Mouse (Mus musculus): ENCODE results near the gene Rap1gap. TPM values are rescaled to one million over a fixed set of nuclear protein-coding genes. Genes with fewer than 3 reads are reported as not detected.
A peak's percentile ranks its signal among the peaks of the same experiment; 100 is the strongest.

The Rap1gap gene
- total RNA-seq, 2 experiments from 2014 or later: 0.80 to 4.6 TPM

GRCm38 (mm10) chr4:137684830-137685343 is 20.4 kb downstream of the Rap1gap start:
- no peak for ATAC-seq (replicated peaks; ENCODE audit: poor library complexity, severe bottlenecking)

GRCm38 (mm10) chr4:137686303-137686702 is 21.8 kb downstream of the Rap1gap start:
- no peak for ATAC-seq (replicated peaks; ENCODE audit: poor library complexity, severe bottlenecking)

- ATAC-seq (replicated peaks; ENCODE audit: poor library complexity, severe bottlenecking): no peak
Observed at GRCm38 (mm10) chr4:137687234-137687825, 22.8 kb downstream of the Rap1gap start.

DNA sequence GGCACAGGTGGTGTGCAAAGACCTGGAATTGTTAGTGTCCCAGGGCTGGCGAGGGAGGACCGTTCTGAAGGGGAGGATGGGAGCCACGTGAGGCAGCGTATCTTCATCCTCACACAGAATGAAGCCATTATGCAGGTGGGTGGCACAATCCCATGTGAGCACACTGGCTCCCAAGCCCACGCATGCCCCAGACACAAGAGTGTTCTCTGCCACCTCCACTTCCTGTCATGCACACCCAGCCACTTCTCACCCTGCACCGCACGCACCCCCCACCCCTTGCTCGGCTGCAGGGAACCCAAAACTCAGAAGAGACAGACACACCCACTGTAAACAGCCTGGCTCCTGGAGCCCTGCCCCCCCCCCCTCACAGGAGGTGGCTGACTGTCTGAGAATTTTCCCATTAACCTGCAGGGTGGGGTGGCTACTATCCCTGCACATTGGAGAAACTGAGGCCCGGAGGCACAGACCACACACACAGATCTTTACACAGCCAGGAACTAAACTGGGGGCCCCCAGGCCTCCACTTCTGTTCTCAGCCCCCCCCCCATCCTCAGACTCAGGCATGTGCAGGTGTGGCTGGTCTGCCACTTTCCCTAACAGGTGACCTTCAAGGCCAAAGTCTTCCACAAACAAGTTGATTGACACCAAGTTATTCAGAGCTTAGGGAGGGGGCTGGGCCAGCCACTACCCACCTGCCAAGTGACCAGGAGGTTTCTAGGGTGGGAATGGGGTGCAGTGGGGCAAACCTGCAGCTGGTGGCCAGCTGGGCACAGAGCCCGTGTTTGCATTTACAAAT is 27.8 kb downstream of the Rap1gap start:
- ATAC-seq (replicated peaks; ENCODE audit: poor library complexity, severe bottlenecking): no peak

DNA sequence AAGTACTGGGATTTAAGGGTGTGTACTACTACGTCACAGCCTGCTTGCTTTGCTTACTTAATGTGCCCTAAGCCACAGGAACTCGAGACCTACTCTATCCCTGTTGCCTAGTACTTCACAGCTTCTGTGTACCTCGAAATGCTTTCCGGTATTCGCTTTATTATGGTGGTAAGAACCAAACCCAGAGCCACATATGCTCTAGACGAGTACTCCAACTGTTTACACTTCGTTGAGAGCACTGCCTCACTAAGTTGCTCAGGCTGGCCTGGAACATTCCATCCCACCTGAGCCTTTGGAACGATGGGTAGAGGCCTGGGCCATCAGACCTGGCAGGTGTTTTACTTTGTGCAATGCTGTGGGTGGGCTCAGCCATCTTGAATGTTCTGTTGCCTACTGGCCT is 30.8 kb downstream of the Rap1gap start:
- ATAC-seq (replicated peaks; ENCODE audit: poor library complexity, severe bottlenecking): no peak

DNA sequence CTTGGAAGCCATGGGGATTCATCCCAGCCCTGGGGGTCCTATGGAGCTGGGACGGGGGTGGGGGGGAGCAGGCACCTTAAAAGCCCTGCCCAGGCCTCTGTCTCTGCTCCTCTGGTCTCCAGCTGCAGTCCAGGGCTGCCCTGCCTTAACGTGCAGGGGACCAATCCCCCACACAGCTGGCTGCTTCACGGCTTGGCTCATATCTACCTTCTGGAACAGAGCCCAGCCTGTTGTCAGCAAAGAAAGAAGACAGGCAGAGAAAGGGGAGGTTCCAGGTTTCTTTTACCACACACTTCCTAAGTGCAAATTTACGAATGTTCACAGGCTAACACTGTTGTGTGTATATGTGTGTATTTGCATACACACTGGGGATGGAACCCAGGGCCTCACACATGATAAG is 31.4 kb downstream of the Rap1gap start:
- ATAC-seq (replicated peaks; ENCODE audit: poor library complexity, severe bottlenecking): no peak

DNA sequence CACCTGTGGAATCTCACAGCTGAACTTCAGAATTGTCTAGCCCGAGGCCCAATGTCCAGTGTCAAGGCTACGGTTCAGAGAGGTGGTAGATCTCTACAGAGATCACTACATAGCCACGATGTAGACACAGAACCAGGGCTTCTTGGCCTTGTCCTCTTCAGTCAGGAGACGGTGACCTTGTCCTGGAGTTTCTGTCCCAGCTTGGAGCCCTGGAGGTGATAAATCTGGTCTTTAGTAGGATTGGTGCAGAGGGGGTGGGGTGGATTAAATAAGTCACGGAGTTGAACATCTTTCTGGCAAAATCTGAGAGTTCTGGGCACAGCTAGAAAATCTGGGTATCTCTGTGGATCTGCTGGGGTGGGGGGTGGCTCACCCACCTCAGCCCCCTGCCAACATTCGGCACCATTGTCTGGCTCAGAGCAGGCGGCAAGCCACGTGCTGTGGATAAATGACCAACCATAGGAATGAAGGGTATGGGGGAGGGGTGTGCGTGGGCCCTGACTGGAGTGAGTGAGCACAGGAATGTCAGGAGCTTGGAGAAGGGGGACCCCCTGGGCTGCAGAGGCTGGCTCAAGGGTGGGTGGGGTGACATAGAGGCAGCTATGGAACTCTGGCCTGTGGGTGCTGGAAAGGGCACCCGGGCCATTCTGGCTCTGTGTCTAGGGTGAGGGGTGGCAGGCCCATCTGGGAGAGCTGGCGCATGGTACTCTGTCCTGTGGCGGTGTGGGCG is 32.8 kb downstream of the Rap1gap start:
- ATAC-seq (replicated peaks; ENCODE audit: poor library complexity, severe bottlenecking): no peak

- ATAC-seq (replicated peaks; ENCODE audit: poor library complexity, severe bottlenecking): no peak
Observed at GRCm38 (mm10) chr4:137698076-137698985, 33.8 kb downstream of the Rap1gap start.

- ATAC-seq (replicated peaks; ENCODE audit: poor library complexity, severe bottlenecking): no peak
Observed at GRCm38 (mm10) chr4:137699264-137700211, 35.0 kb downstream of the Rap1gap start.

GRCm38 (mm10) chr4:137700960-137701359 is 36.4 kb downstream of the Rap1gap start:
- ATAC-seq (replicated peaks; ENCODE audit: poor library complexity, severe bottlenecking): no peak

GRCm38 (mm10) chr4:137703077-137703476 is 38.6 kb downstream of the Rap1gap start:
- ATAC-seq (replicated peaks; ENCODE audit: poor library complexity, severe bottlenecking): no peak

GRCm38 (mm10) chr4:137704561-137704960 is 40.0 kb downstream of the Rap1gap start:
- no peak for ATAC-seq (replicated peaks; ENCODE audit: poor library complexity, severe bottlenecking)

DNA sequence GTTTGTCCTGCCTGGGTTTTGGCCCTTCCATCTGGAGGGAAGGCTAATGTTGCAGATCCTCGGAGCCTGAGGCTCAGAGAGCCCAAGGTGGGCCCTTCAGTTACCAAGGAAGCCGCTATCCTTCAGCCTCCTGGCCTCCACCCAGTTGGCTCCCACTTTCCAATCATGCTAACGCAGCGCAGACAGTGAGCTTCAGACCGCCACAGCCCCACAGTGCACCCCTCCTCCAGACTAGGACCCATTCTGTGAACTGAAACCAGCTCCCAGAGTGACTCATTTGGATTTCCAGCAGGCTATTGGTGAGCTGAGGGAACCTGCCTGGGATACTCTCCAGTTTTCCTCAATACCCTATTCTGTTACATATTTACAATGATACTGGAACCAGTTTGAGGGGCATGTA is 40.9 kb downstream of the Rap1gap start:
- ATAC-seq (replicated peaks; ENCODE audit: poor library complexity, severe bottlenecking): no peak

GRCm38 (mm10) chr4:137706510-137706909 is 42.0 kb downstream of the Rap1gap start:
- ATAC-seq (replicated peaks; ENCODE audit: poor library complexity, severe bottlenecking): no peak

DNA sequence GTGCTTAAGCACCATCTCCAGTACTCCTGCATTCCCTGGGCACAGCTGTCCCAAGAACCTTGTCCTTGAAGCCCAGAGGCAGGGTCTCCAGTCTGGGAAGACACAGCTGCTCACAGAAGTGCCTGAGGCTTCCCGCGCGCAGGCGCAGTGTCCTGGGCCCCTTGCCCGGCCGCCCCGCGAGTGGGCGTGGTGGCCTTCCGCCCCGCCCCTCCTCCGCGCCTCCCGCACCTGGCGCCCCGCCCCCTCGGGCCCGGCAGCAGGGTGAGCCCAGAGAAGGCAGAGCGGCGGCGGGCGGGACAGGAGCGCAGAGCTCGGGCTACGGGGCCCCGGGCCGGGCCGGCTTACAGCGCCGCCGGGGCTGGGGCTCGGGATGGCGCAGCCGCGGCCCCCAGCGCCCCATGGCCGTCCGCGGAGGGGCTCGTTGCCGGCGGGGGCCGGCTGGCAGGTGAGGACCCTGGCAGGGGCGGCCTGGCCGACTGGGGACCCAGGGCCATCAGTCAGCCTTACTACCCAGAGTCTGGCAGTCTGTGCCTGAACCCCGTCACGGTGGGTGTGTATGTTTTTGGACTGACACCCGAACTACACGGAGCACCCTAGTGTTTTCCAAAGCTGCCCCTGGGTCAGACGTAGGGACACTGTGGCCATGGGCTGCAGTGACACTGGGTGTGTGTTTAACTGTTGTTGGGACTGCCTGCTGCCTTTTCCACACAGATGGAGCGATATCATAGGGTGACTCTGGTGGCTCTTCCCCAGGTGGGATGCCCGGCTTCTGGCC is 42.9 kb downstream of the Rap1gap start:
- peak; percentile 78 for ATAC-seq (replicated peaks; ENCODE audit: poor library complexity, severe bottlenecking)

- no peak for ATAC-seq (replicated peaks; ENCODE audit: poor library complexity, severe bottlenecking)
Observed at GRCm38 (mm10) chr4:137712963-137713362, 48.4 kb downstream of the Rap1gap start.

GRCm38 (mm10) chr4:137714020-137714624 is 49.6 kb downstream of the Rap1gap start:
- ATAC-seq (replicated peaks; ENCODE audit: poor library complexity, severe bottlenecking): peak; percentile 52; the same call in 1 of the 2 replicates

DNA sequence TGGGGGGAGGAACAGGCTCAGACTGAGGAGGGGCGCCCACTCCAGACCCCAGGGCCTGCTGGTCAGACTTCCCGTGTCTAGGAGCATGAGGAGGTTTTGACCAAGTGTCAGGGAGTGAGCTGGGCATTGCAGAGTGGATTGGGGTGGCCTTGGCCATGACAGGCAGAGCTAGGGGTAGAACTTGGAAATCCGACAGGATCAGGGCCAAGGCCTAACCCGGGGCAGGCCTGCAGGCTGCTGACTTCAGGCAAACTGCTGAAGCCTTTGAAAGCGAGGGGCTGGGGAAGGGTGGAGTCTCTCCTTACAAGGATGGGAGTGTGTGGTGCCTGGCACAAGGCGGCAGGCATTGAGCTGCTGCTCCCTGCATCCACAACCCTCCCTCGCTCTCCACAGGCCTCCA is 52.5 kb downstream of the Rap1gap start:
- ATAC-seq (replicated peaks; ENCODE audit: poor library complexity, severe bottlenecking): no peak
